Mouse (Mus musculus) embryonic fibroblast, embryonic 13.5 days (primary cell): ENCODE measurements at regions not wholly inside any gene's neighbourhood (a gene's known extent, or its start where the extent isn't known, plus 50 kb on each side); places are given as distances from the start of the nearest gene placed in this dataset.

Experiments used
- H3K27ac ChIP-seq: 2 replicates; pipeline ENCODE4 v1.5.1; 2012; ENCODE audit warnings: low read length, control low read depth, inconsistent platforms; ENCODE audit not compliant: insufficient read depth
- H3K4me1 ChIP-seq: 2 replicates; pipeline ENCODE4 v1.6.1; 2011; ENCODE audit warnings: low read length; ENCODE audit not compliant: control insufficient read depth, insufficient read depth
- H3K4me3 ChIP-seq: 2 replicates; pipeline ENCODE4 v1.5.1; 2011; ENCODE audit warnings: mild to moderate bottlenecking, control low read depth, low read length; ENCODE audit not compliant: insufficient read depth
- CTCF ChIP-seq: IDR thresholded peaks from 2 replicates; pipeline ENCODE4 v1.5.1; 2011; ENCODE audit warnings: mild to moderate bottlenecking, control low read depth, low read length, moderate library complexity, borderline replicate concordance; ENCODE audit not compliant: insufficient read depth
- POLR2A ChIP-seq: IDR thresholded peaks from 2 replicates; pipeline ENCODE4 v1.6.1; 2011; ENCODE audit warnings: low read depth, mild to moderate bottlenecking, control low read depth, low read length, moderate library complexity

DNA sequence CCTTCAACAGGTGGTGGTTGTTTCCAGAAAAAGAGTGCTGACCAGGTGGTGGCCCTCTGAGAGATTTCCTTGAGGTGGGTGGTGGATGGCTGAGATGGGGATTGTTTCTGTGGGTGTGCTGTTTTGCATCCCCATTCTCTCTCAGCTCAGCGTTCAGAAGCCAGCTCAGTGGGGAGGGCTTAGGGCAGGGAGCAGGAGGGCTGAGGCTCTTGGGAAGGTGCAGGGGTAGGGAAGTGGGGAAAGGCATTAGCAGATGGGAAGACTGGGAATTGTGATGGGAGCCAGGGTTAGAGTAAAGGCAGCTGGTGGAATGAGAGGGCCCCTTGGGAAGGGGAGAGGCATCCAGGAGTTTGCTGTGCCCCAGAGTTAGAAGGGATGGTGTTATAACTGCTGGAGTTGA is 72.3 kb upstream of the Gjb5 start:
- no peaks in the 10 kb centered on the region for H3K4me1 ChIP-seq
- TF ChIP-seq CTCF, result no peak
- no peak for TF ChIP-seq POLR2A
- no peak overlapping the region for H3K27ac ChIP-seq
- no peak overlapping the region for H3K4me3 ChIP-seq

DNA sequence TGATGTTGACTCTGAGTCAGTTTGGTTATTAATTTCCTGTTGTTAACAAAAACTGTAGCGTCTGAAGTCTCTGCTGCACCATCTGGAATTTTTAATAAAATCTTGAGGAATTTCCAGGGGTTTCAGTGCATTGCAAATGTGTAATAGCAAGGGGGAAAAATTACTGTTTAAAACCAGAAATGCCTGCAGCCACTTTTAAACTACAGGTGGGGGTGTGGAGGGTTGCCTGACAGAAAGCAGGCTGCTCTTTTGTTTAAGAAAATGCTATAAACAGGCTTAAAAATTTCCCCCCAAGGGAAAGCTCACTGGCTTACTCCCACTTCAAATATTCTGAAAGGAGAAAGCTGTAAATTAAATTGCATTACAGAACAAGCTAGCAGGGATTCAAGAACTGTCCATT is 71.8 kb upstream of the Gjb5 start:
- no peak overlapping the region for H3K4me3 ChIP-seq
- no peaks in the 10 kb centered on the region for H3K4me1 ChIP-seq
- no peak overlapping the region for H3K27ac ChIP-seq
- TF ChIP-seq POLR2A, result no peak
- no peak for TF ChIP-seq CTCF

DNA sequence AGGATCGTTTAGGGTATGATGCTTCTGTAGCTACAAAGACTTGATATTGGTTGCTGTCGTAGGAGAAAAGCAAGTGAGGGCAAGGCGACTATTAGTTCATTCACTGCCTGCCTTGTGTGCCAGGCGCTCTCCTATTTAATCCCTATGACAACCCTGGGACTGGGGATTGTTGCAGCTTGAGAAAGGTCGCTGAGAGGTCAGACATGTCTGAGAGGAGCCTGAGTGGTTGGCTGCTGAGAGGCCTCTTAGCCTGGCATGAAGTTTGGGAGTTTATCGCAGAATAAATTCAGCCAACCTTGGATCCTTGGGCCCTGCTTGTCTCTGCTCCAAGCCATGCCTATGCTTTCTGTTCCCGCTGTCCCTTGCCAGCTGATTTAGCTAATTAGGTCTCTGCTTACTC is 65.9 kb upstream of the Gjb5 start:
- no peak for TF ChIP-seq CTCF
- TF ChIP-seq POLR2A, result no peak
- Histone ChIP-seq H3K4me1 (no peaks in the 10 kb centered on the region), H3K27ac (no peak overlapping the region), H3K4me3 (no peak overlapping the region)

DNA sequence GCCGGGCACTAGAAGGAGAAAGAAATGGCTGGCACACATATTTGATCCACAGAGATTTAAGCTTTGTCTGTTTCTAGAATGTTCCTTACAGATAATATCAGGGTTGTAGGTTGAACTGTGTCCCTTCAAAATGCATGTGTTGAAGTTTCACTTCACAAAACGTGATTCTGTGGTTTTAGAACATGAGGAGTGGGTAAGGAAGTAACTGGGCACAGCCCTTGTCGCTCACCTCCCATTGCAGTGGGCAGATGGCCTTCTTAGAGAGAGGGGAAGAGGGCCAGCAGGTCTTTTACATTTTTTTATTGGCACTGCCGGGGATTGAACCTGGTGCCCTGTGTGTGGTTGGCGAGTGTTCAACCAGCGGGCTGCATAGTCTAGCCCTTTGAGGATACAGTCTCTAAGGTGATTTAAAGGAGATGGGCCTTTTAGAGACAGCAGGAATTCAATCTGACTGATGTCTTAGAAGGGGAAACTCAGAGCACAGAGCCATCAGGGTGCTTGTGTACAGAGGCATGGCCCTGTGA is 64.0 kb upstream of the Gjb5 start:
- no peak overlapping the region for H3K4me3 ChIP-seq
- H3K4me1 ChIP-seq, result no peaks in the 10 kb centered on the region
- TF ChIP-seq CTCF (no peak), POLR2A (no peak)
- no peak overlapping the region for H3K27ac ChIP-seq

DNA sequence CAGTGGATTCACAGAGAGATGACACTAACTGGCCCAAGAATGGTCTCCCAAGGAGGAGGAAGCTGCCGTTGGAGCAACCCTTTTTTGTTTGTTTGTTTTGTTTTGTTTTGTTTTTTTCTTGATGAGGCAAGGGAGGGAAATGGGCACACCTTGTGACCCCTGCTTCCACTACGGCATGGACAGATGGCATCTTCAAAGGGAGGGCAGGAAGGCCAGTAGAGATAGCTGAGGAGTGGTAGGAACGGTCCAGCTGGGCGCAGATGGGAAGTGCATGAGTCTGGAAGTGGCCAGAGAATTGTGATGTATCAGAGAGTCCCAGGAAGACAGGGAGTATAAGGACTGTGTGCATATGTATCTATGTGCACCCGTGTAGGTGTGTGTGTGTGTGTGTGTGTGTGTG is 63.1 kb upstream of the Gjb5 start:
- TF ChIP-seq POLR2A (no peak), CTCF (no peak)
- H3K4me3 ChIP-seq, result no peak overlapping the region
- H3K4me1 ChIP-seq, result no peaks in the 10 kb centered on the region
- no peak overlapping the region for H3K27ac ChIP-seq

DNA sequence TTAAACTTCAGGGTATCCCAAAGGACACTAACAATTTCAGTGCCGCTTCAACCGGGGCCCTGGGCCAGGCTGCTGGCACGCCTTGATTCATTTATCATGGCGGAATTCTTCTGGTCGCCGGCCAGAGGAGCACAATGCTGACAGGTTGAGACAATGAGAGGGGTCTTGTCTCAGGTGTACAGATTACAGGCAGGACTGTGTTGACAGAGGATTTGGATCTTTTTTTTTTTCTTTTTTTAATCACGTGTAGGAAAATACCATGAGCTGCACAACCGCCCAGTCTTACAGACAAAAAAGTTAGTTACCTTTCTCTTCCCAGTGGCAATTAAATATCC is 61.8 kb upstream of the Gjb5 start:
- TF ChIP-seq POLR2A, result no peak
- no peak for TF ChIP-seq CTCF
- no peak overlapping the region for H3K27ac ChIP-seq
- H3K4me1 ChIP-seq, result no peaks in the 10 kb centered on the region
- H3K4me3 ChIP-seq, result no peak overlapping the region

DNA sequence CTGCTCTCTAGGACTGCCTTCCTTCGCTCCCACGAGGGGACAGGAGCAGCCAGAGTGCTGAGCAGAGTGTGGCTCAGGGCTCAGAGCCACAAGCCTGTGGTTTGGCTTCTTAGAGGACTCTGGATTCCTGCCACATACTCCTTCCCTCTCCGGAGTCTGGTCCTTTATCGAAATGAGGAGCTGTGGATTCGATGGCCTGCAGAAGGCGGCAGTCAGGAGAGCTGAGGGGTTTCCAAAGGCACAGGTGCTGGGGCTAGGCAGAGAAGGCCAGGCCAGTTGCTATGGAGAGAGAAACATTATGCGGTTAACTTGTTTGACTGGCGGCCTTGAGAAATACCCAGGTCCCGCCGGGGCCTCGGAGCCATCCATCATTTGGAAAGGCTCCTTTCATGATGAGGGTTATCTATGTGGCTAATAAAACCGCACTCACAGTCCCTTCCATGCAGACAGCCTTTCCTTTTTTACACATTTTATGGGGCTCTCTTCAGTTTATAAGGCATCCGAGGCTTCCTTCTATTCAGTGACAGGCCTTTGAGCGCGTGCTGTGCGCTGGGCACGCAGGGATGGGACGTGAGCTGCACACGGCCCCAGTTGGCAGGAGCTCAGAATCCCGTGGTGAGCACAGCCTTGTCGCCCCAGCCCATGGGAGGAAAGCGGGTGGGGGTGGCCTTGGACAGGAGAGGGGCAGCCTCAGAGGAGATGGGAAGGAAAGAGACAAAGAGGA is 61.2 kb upstream of the Gjb5 start:
- no peak overlapping the region for H3K4me3 ChIP-seq
- H3K27ac ChIP-seq, result no peak overlapping the region
- TF ChIP-seq POLR2A, result no peak
- no peak for TF ChIP-seq CTCF
- H3K4me1 ChIP-seq, result no peaks in the 10 kb centered on the region

DNA sequence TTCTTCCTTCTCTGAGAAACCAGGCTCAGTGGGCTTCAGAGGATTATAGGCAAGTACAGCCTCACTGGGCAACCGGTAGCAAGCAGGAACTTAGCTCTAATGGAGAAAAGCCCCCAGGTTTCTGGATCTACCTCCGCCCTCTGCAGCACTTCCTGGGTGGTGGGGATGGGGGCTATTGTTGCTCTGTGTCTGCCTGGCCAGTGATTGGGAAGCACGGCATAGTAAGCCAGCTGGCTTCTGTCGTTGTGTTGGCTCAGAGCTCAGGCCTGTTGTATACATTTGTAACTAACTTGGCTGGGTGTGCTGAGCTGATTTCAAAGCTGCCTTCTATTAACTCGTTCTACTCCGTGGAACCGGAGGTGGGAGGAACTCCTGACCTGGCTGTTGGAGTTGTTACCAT is 58.9 kb upstream of the Gjb5 start:
- Histone ChIP-seq H3K27ac (no peak overlapping the region), H3K4me3 (no peak overlapping the region), H3K4me1 (no peaks in the 10 kb centered on the region)
- no peak for TF ChIP-seq POLR2A
- no peak for TF ChIP-seq CTCF

DNA sequence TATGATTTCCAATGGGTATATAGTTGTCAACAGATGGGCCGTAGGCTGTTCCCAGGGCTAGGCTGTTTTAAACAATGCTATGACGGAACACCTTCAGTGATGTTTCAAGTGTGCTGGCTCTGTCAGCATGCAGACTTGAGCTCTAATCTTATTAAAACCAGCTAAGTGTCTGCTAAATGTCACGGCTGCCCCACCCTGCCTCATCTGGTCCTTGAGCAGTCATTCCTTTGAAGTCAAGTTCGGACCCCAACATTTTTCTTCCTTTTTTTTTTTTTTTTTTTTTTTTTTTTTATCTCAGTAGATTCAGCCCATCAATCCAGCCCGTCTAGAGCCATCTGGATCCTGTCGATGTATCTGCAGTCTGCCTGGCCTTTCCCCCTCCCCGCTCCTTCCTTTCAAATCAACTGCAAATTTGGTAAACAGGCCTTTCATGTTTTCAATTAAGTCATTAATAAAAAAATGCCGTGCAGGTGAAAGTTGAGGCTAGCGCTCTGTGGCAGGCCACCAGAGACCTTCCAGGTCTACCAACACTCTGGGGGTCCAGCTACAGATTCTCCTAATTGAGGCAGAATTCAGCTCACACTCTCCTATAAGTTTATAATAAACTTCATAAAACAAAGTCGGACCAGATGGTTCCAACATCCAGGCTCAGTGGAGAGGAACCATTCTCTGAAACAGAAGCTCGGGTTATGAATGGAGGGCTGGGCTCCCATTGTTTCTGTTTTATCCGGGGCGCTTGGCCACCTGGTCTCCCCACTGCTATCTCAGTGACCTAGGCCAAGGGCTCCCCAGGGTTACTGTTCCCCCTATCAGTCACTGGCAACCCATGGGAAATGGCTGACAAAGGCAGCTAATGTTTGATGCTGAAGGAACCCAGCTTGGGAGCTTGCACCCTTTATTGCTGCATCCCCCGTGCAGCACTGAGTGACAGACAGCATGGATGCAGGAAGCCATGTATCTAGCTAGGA is 56.3 kb upstream of the Gjb5 start:
- TF ChIP-seq POLR2A, result no peak
- TF ChIP-seq CTCF, result no peak
- Histone ChIP-seq H3K4me1 (no peaks in the 10 kb centered on the region), H3K27ac (no peak overlapping the region), H3K4me3 (no peak overlapping the region)
